Mouse (Mus musculus): ENCODE data around the gene Sned1. TPM values are rescaled to one million over a fixed set of nuclear protein-coding genes. Genes with fewer than 3 reads are reported as not detected.
A peak's percentile ranks its signal among the peaks of the same experiment; 100 is the strongest.

The Sned1 gene
- total and polyA plus RNA-seq, 3 experiments, result 7.2 to 8.9 (median 7.6) TPM

GRCm38 (mm10) chr1:93326446-93326845, 90.8 kb downstream of the Sned1 start:
- Histone ChIP-seq H3K27ac (no peak overlapping the region), H3K27me3 (ENCODE audit: control insufficient read depth, insufficient read depth, low read length) (no peaks in the 10 kb centered on the region), H3K4me3 (no peak overlapping the region), H3K79me2 (replicated peaks; ENCODE audit: control insufficient read depth, insufficient read depth, low read length) (no peaks in the 10 kb centered on the region), H3K9ac (ENCODE audit: low read depth, low read length) (no peak overlapping the region), H3K36me3 (ENCODE audit: control insufficient read depth, insufficient read depth, low read length) (no peaks in the 10 kb centered on the region), H3K4me1 (ENCODE audit: control insufficient read depth, insufficient read depth, low read length) (no peaks in the 10 kb centered on the region)
- WGBS, result 75% methylated on average over 3 of the region's 3 CpGs
- no peak for DNase-seq
- intact Hi-C loops (cut with DNase I), result no loop called here
- TF ChIP-seq POLR2A (IDR thresholded peaks at IDR 0.05; ENCODE audit: insufficient read depth, low read depth, low read length) (no peak), CTCF (IDR thresholded peaks at IDR 0.05) (no peak), EP300 (IDR thresholded peaks at IDR 0.05; ENCODE audit: insufficient read depth, low read depth, low read length) (no peak)

- 81% methylated on average over 2 of the region's 2 CpGs for WGBS
- H3K36me3 ChIP-seq (ENCODE audit: control insufficient read depth, insufficient read depth, low read length), result no peaks in the 10 kb centered on the region
- intact Hi-C loops (cut with DNase I), result no loop called here
These were observed 99.0 kb downstream of the Sned1 start for GRCm38 (mm10) chr1:93334621-93335020.

GRCm38 (mm10) chr1:93342648-93343503, 107.2 kb downstream of the Sned1 start, which contains the start of the genes Ppp1r7 and Pask:
TSS of gene Ppp1r7 (plus strand) at chr1:93342854.
TSS of gene Pask (minus strand) at chr1:93343482.
- Histone ChIP-seq H3K27ac (peak within 1 kb of the TSS; percentile 77), H3K4me1 (ENCODE audit: control insufficient read depth, insufficient read depth, low read length) (peaks cover 2% of the 10 kb centered on the region), H3K27me3 (ENCODE audit: control insufficient read depth, insufficient read depth, low read length) (no peaks in the 10 kb centered on the region), H3K4me3 (peak within 1 kb of the TSS; percentile 85), H3K9ac (ENCODE audit: low read depth, low read length) (peak within 1 kb of the TSS; percentile 85), H3K36me3 (ENCODE audit: control insufficient read depth, insufficient read depth, low read length) (no peaks in the 10 kb centered on the region), H3K79me2 (replicated peaks; ENCODE audit: control insufficient read depth, insufficient read depth, low read length) (0 out of 2 replicates have a peak, but pooled peaks cover 1% of the 10 kb centered on the region)
- intact Hi-C loops (cut with DNase I), result loop anchor here (2.0 to 10.0 kb wide), 9 partner anchors 36 to 462 kb away; partner anchors contain the start of genes Capn10, Dtymk, Hdlbp and Ing5
- TF ChIP-seq EP300 (IDR thresholded peaks at IDR 0.05; ENCODE audit: insufficient read depth, low read depth, low read length) (peak; percentile 44; the same call in 1 of the 2 replicates), POLR2A (IDR thresholded peaks at IDR 0.05; ENCODE audit: insufficient read depth, low read depth, low read length) (no peak), CTCF (IDR thresholded peaks at IDR 0.05) (no peak)
- peak; percentile 95 for DNase-seq
- under 1% methylated on average over 63 of the region's 63 CpGs for WGBS

More at GRCm38 (mm10) chr1:93334621-93335020, 99.0 kb downstream of the Sned1 start:
- Histone ChIP-seq H3K79me2 (replicated peaks; ENCODE audit: control insufficient read depth, insufficient read depth, low read length) (no peaks in the 10 kb centered on the region), H3K27me3 (ENCODE audit: control insufficient read depth, insufficient read depth, low read length) (no peaks in the 10 kb centered on the region), H3K27ac (no peak overlapping the region), H3K9ac (ENCODE audit: low read depth, low read length) (no peak overlapping the region), H3K4me3 (no peak overlapping the region), H3K4me1 (ENCODE audit: control insufficient read depth, insufficient read depth, low read length) (no peaks in the 10 kb centered on the region)
- no peak for TF ChIP-seq CTCF (IDR thresholded peaks at IDR 0.05)
- TF ChIP-seq EP300 (IDR thresholded peaks at IDR 0.05; ENCODE audit: insufficient read depth, low read depth, low read length), result no peak
- no peak for TF ChIP-seq POLR2A (IDR thresholded peaks at IDR 0.05; ENCODE audit: insufficient read depth, low read depth, low read length)
- DNase-seq, result no peak

- no peaks in the 10 kb centered on the region for H3K36me3 ChIP-seq (ENCODE audit: control insufficient read depth, insufficient read depth, low read length)
- peaks cover 2% of the 10 kb centered on the region for H3K4me1 ChIP-seq (ENCODE audit: control insufficient read depth, insufficient read depth, low read length)
- WGBS, result under 1% methylated on average over 39 of the region's 39 CpGs
- peak overlapping the region; percentile 77 for H3K27ac ChIP-seq
- 0 out of 2 replicates have a peak, but pooled peaks cover 1% of the 10 kb centered on the region for H3K79me2 ChIP-seq (replicated peaks; ENCODE audit: control insufficient read depth, insufficient read depth, low read length)
- peak overlapping the region; percentile 85 for H3K9ac ChIP-seq (ENCODE audit: low read depth, low read length)
- H3K4me3 ChIP-seq, result peak overlapping the region; percentile 85
- TF ChIP-seq EP300 (IDR thresholded peaks at IDR 0.05; ENCODE audit: insufficient read depth, low read depth, low read length) (no peak), POLR2A (IDR thresholded peaks at IDR 0.05; ENCODE audit: insufficient read depth, low read depth, low read length) (peak; percentile 79), CTCF (IDR thresholded peaks at IDR 0.05) (peak; percentile 62)
- intact Hi-C loops (cut with DNase I), result loop anchor here (2.0 to 10.0 kb wide), 9 partner anchors 36 to 461 kb away; partner anchors contain the start of genes Capn10, Dtymk, Hdlbp and Ing5
- DNase-seq, result peak; percentile 91 to 95
- H3K27me3 ChIP-seq (ENCODE audit: control insufficient read depth, insufficient read depth, low read length), result no peaks in the 10 kb centered on the region
These were observed 107.9 kb downstream of the Sned1 start for GRCm38 (mm10) chr1:93343504-93344047.

- TF ChIP-seq POLR2A (IDR thresholded peaks at IDR 0.05; ENCODE audit: insufficient read depth, low read depth, low read length) (no peak), CTCF (IDR thresholded peaks at IDR 0.05) (no peak), EP300 (IDR thresholded peaks at IDR 0.05; ENCODE audit: insufficient read depth, low read depth, low read length) (no peak)
- intact Hi-C loops (cut with DNase I), result loop anchor here (10.0 kb wide), 5 partner anchors 112 to 458 kb away; partner anchors contain the start of genes Capn10, Dtymk, Hdlbp and Ing5
- H3K9ac ChIP-seq (ENCODE audit: low read depth, low read length), result no peak overlapping the region
- H3K36me3 ChIP-seq (ENCODE audit: control insufficient read depth, insufficient read depth, low read length), result no peaks in the 10 kb centered on the region; the same call in 1 of the 2 replicates
- peaks cover 2% of the 10 kb centered on the region for H3K4me1 ChIP-seq (ENCODE audit: control insufficient read depth, insufficient read depth, low read length)
- H3K79me2 ChIP-seq (replicated peaks; ENCODE audit: control insufficient read depth, insufficient read depth, low read length), result 0 out of 2 replicates have a peak, but pooled peaks cover 1% of the 10 kb centered on the region
- H3K27me3 ChIP-seq (ENCODE audit: control insufficient read depth, insufficient read depth, low read length), result no peaks in the 10 kb centered on the region
- H3K4me3 ChIP-seq, result no peak overlapping the region
- H3K27ac ChIP-seq, result no peak overlapping the region
- no peak for DNase-seq
- 80% methylated on average over 5 of the region's 5 CpGs for WGBS
These were observed 111.5 kb downstream of the Sned1 start for GRCm38 (mm10) chr1:93347176-93347575.

Data from heart, adult 2 months (tissue).